Mouse (Mus musculus) telencephalon, adult 2 months (tissue): ENCODE results near the gene Fam222a.

ENCODE experiments used
- DNase-seq: peaks from one replicate; pipeline ENCODE4 v3.0.0-alpha.2; 2011; ENCODE audit warnings: low read depth, low spot score

Gene Fam222a

DNA sequence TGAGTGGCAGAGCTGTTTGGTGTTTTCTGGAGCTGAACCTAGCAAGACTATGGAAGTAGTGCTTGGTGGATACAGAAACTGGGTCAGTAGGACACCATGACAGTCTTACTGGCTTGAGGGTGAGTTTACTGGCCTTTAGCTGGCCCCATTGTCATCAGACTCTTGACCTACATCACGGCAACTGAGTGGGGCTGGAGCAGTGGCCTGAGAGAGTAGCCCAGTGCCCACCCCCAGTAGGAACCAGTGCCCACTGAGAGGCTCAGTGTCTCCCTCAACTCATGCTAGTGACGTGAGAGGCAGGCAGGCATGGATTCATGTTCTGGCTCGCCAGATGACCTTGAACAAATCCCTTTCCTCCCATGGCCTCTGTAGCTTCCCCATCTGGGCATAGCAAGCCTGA lies 15.2 kb downstream of the Fam222a start:
- no peak for DNase-seq

DNA sequence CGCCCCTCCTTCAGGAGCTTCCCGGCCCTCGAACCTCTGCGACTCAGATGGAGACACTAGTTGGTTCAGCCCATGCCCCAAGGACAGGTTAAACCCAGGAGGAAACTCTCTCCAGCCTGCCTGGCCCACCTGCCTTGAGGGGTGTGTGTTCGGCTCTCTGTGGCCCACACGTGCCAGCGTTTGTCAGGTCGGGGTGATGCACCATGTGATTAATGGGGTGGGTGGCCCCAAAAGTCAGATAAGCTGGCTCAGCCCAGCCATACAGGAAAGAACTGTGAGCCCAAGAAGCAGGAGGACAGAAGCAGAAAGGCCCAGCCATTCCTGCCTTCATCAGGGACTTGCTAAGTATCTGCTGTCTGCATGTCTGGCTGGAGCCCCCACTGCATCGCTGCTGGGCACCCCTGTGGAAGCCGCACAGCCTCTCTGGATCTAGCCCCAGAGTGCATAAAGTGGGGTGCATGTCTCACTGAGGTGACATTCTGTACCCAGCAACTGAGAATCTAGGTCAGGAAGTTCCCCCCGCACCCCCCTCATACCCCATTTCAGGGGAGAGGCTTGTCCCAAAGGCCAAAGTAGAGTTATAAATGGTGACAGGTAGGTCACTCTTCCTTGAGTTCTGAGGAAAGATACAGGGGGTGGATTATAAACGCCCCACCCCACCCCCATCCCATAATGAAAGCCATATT lies 15.8 kb downstream of the Fam222a start:
- no peak for DNase-seq

DNA sequence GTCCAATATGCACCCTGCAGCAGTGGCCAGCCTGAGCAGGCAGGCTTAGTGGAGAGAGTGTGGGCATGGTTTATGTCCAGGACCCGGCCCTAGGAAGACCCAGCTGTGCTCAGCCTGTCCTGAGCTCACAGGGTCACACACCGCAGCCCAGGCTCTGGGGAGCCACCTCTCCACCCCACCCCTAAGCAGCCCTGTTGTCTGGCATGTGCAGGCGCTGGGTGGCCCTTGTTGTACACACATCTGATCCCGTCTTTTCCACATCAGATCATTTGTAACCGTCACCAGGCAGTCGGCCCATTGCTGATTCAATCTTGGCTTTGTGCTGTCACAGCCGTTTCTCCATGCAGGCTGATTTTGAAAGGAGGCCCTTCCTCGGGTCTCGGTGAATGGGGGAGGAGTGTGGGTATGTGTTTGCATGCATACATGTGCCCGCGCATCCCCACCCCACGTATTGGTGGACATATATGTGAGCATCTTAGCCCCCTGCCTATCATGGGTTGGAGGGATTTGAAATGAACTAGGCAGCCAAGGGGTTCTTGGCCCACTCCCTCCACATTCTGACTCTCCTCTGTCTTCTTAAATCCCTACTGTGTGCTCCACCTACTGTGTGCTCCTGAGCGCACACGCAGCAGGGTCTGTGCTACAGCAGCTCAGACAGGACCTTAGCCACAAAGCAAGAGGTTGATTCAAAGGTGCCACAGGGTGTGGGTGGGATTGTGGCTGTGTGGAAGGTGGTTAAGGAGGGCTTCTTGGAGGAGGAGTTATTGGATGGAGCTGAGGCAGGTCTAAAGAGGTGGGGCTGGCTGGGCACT lies 16.7 kb downstream of the Fam222a start:
- DNase-seq: no peak

DNA sequence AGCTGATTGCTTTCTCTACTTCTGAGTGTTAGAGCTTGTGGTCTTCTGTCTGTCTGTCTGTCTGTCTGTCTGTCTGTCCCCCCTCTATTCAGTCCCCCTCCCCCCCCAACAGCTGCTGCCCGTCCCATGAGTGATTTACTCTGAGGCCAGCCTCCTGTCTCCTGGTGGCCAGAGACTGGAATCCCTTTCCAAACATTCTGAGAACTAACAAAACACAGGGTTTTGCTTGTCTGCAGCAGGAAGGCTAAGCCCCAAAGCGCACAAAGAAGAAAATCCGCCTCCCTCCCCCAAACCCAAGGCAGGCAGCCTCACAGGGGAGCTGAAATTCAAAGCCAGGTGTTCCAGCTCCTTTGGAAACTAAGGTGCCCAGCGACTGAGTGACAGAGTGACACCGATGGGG lies 17.9 kb downstream of the Fam222a start:
- no peak for DNase-seq

DNA sequence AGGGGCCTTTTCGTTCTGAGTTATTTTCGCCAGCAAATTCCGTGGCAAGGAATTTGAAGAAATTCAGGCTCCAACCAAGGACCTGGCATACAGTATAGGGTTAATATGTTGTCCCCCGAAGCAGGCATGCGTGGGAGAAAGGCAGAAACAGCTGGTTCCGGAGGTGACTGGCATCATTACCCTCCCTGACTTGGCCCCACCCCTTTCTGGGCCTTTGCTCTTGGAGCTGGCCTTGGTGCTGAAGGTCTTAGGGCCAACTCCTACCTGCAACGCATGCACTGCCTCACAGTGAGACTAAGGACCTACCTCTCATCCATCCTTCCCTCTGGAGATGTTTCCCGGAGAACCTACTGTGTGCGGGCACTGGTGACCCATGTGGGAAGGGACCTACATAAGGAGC lies 20.1 kb downstream of the Fam222a start:
- no peak for DNase-seq

DNA sequence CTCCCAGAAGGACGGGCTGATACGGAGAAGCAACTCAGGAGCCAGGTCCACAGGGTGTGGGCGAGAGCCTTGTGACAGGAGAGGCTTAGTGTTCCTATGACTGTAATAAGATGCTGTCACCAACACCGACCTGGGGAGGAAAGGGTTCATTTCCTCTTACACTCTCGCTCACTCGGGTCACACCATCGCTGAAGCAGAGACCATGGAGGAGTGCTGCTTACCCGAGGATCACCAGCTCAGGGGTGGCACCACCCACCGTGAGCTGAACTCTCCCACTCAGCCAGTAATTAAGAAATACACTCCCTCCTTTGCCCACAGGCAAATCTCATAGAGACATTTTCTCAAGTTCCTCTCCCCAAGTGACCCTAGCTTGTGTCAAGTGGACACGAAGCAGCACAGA lies 20.6 kb downstream of the Fam222a start:
- no peak for DNase-seq

DNA sequence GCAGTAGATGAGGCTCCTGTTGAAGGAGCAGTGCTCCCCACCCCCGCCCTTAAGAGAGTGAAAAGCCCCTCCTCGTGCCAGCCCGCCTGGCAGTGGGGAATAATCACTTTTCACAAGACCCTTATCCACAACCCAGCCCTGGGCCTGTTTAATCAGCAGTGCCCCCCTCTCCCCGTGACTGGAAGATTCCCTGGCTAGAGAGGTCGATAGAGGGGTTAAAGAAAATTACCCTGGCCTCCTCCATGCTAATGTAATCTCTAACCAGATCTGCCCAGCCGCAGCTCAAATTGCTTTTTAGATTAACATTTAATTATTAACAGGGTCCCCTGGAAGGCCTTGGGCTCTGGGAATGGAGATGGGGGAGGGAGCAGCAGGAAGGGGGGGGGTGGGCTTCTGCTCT lies 21.2 kb downstream of the Fam222a start:
- DNase-seq: no peak

DNA sequence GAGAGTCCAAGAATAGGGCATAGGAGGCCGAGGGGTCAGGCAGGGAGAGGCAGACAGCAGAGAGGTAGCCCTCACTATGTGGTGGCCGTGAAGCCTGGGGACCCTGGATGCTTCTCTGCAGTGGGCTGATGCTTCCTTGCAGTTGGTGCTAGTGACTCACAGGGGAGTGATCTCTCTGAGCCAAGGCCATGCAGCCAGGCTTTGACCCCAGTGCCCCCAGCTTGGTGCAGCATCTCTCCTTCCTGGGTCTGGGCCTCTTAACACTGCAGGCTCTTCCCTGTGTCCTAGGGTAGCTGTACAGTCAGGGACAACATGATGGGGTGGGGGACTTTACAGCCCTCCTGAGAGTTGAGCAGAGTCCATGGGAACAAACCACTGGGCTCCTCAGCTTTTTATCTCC lies 21.6 kb downstream of the Fam222a start:
- DNase-seq: no peak

DNA sequence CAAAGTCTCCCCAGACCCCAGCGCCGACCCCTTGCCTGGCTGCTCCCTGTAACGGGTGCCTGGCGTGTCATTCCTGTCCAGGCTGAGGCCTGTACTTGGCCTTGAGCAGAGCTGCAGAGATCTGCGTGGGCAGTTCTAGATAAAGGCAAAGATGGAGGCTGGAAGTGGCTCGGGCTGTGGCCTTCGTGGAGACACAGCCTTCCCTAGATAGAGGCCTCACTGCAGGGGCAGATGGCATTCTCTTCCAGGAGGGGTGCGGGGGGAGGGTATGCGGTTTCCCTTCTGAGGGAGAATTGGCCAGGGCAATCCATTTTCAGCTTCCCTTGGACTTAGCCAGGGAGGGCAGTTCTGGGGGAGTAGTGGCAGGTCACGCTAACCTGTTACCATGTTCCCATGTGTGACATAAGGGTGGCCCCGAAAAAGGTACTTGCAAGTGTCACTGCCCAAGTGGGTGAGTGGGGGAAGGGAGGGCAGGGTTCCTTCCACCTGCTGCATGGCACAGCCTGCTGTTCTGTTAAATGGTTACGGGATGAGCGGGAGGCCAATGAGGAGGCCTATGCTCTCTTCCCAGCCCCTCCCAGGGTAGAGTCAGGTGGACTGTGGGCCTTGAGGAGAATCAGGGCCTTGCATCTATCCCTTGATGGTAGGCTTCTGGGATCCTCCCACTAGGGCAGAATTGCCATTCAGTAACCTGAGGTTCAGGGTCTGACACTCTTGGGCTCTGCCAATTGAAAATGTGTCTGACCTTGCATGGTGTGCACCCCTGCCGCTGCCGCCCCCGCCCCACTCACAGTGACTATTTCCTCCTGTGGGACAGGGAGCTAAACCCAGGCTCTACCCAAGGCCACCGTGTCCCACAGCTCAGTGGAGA lies 22.5 kb downstream of the Fam222a start:
- no peak for DNase-seq

DNA sequence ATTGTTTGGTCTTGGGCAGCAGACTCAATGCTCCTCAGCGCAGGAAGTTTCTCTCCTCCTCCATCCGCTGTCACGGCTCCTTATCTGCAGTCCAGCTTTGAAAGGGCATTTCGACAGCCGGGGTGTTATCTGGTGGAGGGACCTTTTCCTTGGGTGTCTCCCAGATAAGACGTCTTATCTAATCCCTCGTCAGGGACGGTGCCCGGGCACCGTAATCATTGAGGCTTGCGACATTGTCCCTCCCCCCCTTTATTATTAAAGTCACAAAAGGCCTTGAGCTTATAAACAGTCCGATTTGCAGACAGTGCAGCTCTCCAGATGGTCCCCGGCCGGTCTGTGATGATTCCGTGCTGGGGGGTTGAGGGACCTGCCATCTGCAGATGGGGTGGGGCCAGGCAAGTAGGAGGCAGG lies 23.3 kb downstream of the Fam222a start:
- DNase-seq: no peak

DNA sequence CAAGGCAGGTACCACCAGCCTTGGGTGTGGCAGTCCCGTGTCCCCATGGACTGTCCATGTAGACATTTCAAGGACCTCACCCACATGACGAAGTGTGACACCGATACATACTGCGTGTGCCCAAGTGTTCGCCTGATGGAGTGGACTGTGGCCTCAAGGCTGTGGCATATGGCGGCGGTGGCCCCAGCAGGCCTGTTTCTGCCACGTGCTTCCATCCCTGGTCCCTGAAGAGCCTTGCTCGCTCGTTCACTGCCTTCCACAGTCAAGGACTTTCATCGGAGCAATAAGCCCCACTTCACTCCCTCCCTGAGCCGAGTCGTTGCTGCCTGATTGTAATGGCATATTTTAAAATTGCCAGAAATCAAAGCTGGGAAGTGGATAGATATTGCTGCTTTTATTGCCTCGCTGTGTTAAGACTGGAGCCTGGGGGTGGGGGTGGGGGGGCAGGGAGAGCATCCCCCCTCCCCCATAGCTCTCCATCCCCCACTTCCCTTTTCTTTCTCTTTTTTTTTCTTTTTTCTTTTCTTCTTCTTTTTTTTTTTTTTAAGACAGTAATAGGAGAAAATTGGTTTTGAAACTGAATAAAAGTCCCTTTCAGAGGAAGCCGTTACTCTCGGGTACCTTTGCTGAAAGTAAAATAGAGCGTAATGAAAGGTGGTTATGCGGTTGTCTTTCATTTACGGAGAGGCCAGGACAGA lies 24.8 kb downstream of the Fam222a start:
- no peak for DNase-seq

DNA sequence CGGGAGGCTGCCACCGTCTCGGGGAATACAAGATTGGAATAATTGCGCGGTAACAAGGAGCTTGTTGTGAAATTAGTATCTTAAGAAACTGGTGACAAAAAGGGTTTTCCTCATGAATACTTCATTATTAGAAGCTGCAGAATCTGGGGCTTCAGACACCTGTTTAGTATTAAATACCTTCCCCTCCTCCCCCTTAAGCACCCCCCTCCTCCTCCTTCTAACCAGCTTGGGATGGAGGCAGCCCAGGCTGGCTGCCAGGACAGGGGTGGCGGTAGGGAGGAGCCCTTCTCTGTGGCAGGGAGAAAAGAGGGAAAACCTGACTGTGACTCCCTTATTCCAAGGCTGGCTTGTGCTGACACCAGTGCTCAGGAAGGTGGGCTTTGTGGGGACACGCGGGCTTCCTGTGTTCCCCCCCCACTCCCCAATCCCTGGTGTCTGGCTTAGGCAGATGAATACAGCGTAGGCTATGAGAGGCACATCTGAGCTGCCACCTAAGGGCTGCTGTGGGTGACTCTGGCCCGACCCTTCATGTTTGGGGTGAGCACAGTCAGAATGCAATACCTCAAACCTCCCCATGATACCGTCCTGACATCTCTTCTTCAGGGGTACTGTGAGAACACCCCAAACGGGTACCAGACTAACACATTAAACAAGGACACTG lies 25.5 kb downstream of the Fam222a start:
- DNase-seq: no peak

DNA sequence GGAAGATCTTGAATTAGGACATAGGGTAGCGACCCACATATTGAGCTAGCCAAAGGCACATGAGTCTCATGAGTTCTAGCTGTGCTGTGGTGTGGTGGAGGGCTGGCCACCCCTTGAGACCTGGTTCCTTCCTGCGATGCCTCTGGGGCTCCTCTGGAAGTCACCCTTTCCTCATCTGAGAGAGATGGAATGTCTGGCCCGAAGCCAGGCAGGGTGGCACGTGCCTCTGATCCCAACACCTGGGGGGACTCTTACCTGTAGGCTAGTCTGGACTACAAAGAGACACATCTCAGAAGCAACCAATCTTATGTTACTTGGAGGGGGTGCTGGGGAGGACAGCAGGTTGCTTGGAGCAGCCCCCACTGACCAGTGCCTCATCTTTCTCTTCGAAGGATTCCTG lies 26.1 kb downstream of the Fam222a start:
- DNase-seq: no peak

DNA sequence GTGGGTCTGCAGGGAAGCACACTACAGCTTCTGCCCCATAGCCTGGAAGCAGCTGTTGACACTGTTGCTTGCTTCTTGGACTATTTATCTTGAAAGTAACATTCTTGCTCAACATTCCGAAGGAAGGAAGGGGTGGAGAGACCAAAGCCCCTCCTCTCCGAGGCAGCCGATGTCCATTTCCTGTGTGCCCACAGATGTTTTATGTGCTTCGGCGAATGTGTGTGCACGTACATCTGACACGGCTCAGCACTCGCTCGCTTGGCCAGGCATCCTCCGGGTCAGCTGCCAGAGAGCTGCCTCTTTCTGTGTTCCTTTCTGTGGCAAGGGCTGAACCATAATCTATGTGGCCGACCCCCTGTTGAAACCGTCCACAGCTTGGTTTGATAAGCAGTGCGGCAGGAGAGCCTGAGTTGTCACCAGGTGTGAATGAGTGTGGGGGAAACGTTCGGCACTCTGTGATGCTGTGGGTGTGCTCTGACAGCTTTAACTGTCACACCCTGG lies 27.0 kb downstream of the Fam222a start:
- no peak for DNase-seq

DNA sequence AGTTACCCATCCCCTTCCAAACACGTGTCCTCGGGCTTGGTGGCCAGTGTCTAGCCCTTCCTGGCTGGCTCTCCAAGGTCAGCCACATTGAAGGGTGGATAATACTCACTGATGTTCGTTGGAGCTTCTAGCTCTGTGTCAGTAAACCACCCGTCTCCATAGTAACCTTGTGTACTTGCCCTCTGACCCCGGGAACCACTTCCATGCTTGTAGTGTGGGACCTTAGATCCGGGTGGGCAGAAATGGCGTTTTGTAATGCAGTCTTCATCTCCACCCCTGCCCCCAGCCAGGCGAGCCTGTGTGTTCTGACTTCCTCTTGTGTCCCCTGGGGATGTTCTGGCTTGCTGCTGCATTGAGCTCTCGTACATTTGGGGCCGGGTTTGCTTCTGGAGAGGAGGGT lies 28.8 kb downstream of the Fam222a start:
- DNase-seq: no peak

DNA sequence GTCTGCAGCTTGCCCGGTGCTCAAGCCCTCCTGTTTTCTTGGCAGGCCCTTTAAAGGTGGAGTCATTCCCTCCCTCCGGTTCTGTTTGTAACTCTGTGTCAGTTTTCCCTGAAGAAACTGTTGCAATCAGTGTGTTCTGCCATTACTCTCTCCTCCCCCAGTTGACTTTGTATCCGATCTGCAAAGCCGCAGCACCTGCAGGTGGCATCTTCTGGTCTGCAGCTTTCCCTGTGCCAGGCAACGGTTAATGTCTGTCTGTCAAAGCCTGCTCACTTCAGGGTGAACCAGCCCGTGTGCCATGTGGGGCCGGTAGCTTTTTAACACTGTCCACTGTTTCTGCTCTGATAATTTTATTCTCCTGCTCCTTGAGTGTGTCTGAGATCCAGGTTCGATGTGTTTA lies 29.4 kb downstream of the Fam222a start:
- no peak for DNase-seq

DNA sequence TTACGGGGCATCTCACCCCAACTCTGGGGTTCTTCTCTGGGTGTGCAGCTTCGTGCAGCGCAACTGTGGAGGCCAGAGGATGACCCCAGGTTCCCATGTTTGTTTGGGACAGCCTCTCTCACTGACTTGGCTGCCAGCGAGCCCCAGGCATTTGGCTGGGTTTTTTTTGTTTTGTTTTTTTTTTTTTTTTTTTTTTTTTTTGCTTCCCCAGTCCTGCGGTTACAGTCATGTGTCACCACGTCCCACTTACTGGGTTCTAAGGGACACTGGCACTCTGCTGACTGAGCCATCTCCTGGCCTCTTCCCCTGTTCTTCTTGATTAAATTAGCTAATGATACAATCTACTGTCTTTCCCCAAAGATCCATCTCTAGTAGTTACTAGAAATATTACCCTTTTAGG lies 29.8 kb downstream of the Fam222a start:
- no peak for DNase-seq

DNA sequence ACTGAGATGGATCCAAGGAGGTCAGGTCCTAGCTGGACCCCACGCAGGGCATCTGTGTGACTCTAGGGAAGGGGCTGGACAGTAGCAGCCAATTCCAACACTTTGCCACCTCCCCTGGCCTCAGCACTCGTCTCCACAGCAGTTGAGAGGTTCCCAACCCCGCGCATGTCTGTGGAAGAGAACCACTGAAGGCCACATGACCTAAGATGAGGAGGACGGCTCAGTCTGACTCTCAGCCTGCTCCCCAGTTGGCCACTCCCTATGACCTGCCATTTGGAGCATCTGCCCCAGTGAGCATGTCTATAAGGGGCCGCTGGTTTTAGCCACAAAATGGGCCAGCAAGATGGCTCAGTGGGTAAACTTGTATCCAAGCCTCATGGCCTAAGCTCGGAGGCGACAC lies 34.2 kb downstream of the Fam222a start:
- no peak for DNase-seq

DNA sequence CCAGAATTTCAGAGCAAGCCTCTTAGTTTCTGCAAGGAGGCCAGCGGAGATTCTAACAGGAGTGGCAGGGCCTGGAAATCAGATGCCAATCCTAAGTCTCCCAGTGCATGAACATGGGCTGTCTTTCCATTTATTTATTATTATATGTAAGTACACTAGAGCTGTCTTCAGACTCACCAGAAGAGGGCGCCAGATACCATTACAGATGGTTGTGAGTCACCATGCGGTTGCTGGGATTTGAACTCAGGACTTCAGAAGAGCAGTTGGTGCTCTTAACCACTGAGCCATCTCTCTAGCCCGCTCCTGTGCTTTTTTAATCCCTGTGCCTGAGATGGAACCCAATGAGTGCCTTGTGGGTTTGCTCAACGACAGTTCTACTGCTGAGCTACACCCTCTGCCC lies 36.2 kb downstream of the Fam222a start:
- DNase-seq: no peak

DNA sequence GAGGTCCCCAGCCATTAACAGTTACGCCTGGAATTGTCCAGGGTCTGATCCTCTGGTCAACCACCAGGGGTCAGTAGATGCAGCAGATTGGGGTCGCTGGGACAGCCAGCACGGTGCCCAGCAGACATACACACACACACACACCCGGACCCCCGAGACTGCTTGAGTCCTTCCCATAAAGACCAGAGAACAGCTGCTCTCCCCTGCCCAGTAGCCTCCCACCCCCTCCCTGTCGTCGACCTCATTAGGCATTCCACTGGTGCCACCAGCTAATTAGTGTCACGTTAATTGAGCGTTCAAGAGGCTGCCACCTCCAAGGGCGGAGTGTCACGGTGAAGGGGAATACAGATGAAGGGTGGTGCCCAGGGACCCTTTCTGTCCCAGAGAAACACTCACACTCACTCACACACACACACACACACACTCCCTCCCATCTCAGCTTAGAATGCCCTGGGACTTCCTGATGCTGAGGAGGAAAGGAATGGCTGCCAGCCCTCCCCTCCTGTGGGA lies 37.0 kb downstream of the Fam222a start:
- no peak for DNase-seq

DNA sequence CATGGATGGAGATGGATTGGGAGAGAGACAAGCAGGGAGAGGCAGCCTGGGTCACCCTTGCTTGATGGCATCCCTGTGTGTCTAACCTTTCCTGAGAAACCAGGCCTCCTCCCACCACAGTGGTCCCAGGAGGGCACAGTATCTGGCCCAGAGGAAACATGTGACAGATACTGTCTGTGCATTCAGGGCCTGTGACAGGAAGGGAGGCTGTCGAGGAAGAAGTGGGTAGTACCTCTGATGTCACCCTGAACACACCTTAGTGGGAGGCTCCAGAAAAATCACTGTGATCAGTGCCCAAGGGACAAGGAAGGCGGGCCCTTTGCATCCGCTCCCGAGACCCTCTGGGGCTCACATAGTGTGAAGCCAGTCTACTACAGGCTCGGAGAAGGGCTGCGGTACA lies 38.2 kb downstream of the Fam222a start:
- no peak for DNase-seq
